Mouse (Mus musculus) adrenal gland (tissue): Measurements from ENCODE around the gene Rnase1.
"Not testable (repeated sequence)": the region's sequence is repeated elsewhere in the genome, so short reads cannot be mapped to it uniquely, and the experiment has no call there.

Experiments used
- intact Hi-C: fragments of 180-260 bp; cut with DNase I; formaldehyde crosslinking; loops from one replicate; pipeline ENCODE4 v1.15.1; 2025
- long read RNA-seq, 2 experiments: library from polyadenylated mRNA; unstranded; transcript quantifications; one replicate each; pipeline ENCODE4 v2.0.0; 2020; ENCODE audit warnings: borderline replicate concordance in 1 of 2; ENCODE audit not compliant: insufficient replicate concordance in 1 of 2

Rnase1 gene
- long read RNA-seq, experiment 1 = 0 reads
- long read RNA-seq, experiment 2 = 0 reads

GRCm38 (mm10) chr14:51146685-51147084, at the start of gene Rnase1:
Gene Rnase1 (minus strand): TSS chr14:51146785.
- intact Hi-C loops = no loop called here

- intact Hi-C loops = no loop called here
These were observed 49.1 kb upstream of the Rnase1 start for GRCm38 (mm10) chr14:51195681-51196080.

GRCm38 (mm10) chr14:51181051-51181450, 34.5 kb upstream of the Rnase1 start:
- intact Hi-C loops = not testable (repeated sequence)

- intact Hi-C loops = loop anchor here (2.0 to 5.0 kb wide), 3 partner anchors 67 to 173 kb away; no protein-coding TSS in a partner anchor
These were observed 27.3 kb upstream of the Rnase1 start for GRCm38 (mm10) chr14:51173843-51174242.

GRCm38 (mm10) chr14:51172947-51173346, 26.4 kb upstream of the Rnase1 start:
- intact Hi-C loops = loop anchor here (2.0 to 5.0 kb wide), 3 partner anchors 68 to 174 kb away; no protein-coding TSS in a partner anchor

- intact Hi-C loops = loop anchor here (2.0 to 5.0 kb wide), 3 partner anchors 69 to 175 kb away; no protein-coding TSS in a partner anchor
These were observed 25.7 kb upstream of the Rnase1 start for GRCm38 (mm10) chr14:51172095-51172865.

GRCm38 (mm10) chr14:51166068-51166467, 19.5 kb upstream of the Rnase1 start:
- intact Hi-C loops = no loop called here

GRCm38 (mm10) chr14:51165435-51165834, 18.9 kb upstream of the Rnase1 start:
- intact Hi-C loops = no loop called here

GRCm38 (mm10) chr14:51163323-51163722, 16.7 kb upstream of the Rnase1 start:
- intact Hi-C loops = not testable (repeated sequence)

GRCm38 (mm10) chr14:51161976-51162375, 15.4 kb upstream of the Rnase1 start, which contains the start of gene Rnase2b:
Gene Rnase2b (plus strand): TSS chr14:51162260.
- intact Hi-C loops = not testable (repeated sequence)

- intact Hi-C loops = no loop called here
These were observed 10.5 kb upstream of the Rnase1 start for GRCm38 (mm10) chr14:51157072-51157471.

GRCm38 (mm10) chr14:51156736-51157068, 10.1 kb upstream of the Rnase1 start:
- intact Hi-C loops = no loop called here

- intact Hi-C loops = no loop called here
These were observed 9.6 kb upstream of the Rnase1 start for GRCm38 (mm10) chr14:51156056-51156735.

GRCm38 (mm10) chr14:51152249-51152870, 5.8 kb upstream of the Rnase1 start:
- intact Hi-C loops = no loop called here

- intact Hi-C loops = no loop called here
These were observed 3.7 kb upstream of the Rnase1 start for GRCm38 (mm10) chr14:51150206-51150831.

- intact Hi-C loops = no loop called here
These were observed 2.6 kb upstream of the Rnase1 start for GRCm38 (mm10) chr14:51149164-51149563.

GRCm38 (mm10) chr14:51148006-51148405, 1.4 kb upstream of the Rnase1 start:
- intact Hi-C loops = no loop called here

- intact Hi-C loops = no loop called here
These were observed 1.1 kb downstream of the Rnase1 start for GRCm38 (mm10) chr14:51145521-51145920.

GRCm38 (mm10) chr14:51144451-51144850, 2.1 kb downstream of the Rnase1 start:
- intact Hi-C loops = no loop called here

GRCm38 (mm10) chr14:51143937-51144336, 2.6 kb downstream of the Rnase1 start:
- intact Hi-C loops = no loop called here

GRCm38 (mm10) chr14:51143287-51143686, 3.3 kb downstream of the Rnase1 start:
- intact Hi-C loops = no loop called here
